Mouse (Mus musculus) embryo, embryonic 11 days (tissue): Measurements from ENCODE around the gene Atp6v0e2.
"Not testable (repeated sequence)": the region's sequence is repeated elsewhere in the genome, so short reads cannot be mapped to it uniquely, and the experiment has no call there.

Source experiments
- DNase-seq: peaks from one replicate; pipeline ENCODE4 v3.0.0-alpha.2; 2015

Gene Atp6v0e2

GRCm38 (mm10) chr6:48537105-48537954 is at the start of gene Atp6v0e2:
Gene Atp6v0e2, plus strand, starts transcription at chr6:48537615.
- peak; percentile 95 for DNase-seq

- peak; percentile 54 for DNase-seq
Measured at GRCm38 (mm10) chr6:48487747-48488725, 49.4 kb upstream of the Atp6v0e2 start.

- DNase-seq = no peak
Measured at GRCm38 (mm10) chr6:48489741-48490140, 47.7 kb upstream of the Atp6v0e2 start.

GRCm38 (mm10) chr6:48491361-48491760 is 46.1 kb upstream of the Atp6v0e2 start:
- no peak for DNase-seq

GRCm38 (mm10) chr6:48493136-48493730 is 44.2 kb upstream of the Atp6v0e2 start:
- no peak for DNase-seq

GRCm38 (mm10) chr6:48497521-48497920 is 39.9 kb upstream of the Atp6v0e2 start:
- no peak for DNase-seq

- no peak for DNase-seq
Measured at GRCm38 (mm10) chr6:48503847-48504240, 33.6 kb upstream of the Atp6v0e2 start.

- peak; percentile 90 for DNase-seq
Measured at GRCm38 (mm10) chr6:48504241-48504854, 33.1 kb upstream of the Atp6v0e2 start.

- DNase-seq = no peak
Measured at GRCm38 (mm10) chr6:48508087-48508486, 29.3 kb upstream of the Atp6v0e2 start.

GRCm38 (mm10) chr6:48510426-48510825 is 27.0 kb upstream of the Atp6v0e2 start:
- no peak for DNase-seq

- no peak for DNase-seq
Measured at GRCm38 (mm10) chr6:48511861-48512260, 25.6 kb upstream of the Atp6v0e2 start.

- not testable (repeated sequence) for DNase-seq
Measured at GRCm38 (mm10) chr6:48524882-48525281, 12.5 kb upstream of the Atp6v0e2 start.

- DNase-seq = no peak
Measured at GRCm38 (mm10) chr6:48527901-48528300, 9.5 kb upstream of the Atp6v0e2 start.

GRCm38 (mm10) chr6:48529261-48529660 is 8.2 kb upstream of the Atp6v0e2 start:
- no peak for DNase-seq

- DNase-seq = no peak
Measured at GRCm38 (mm10) chr6:48529871-48530440, 7.5 kb upstream of the Atp6v0e2 start.

- DNase-seq = no peak
Measured at GRCm38 (mm10) chr6:48530862-48531261, 6.6 kb upstream of the Atp6v0e2 start.

GRCm38 (mm10) chr6:48533475-48533874 is 3.9 kb upstream of the Atp6v0e2 start:
- DNase-seq = no peak

GRCm38 (mm10) chr6:48534913-48535312 is 2.5 kb upstream of the Atp6v0e2 start:
- DNase-seq = no peak

GRCm38 (mm10) chr6:48536091-48536490 is 1.3 kb upstream of the Atp6v0e2 start:
- no peak for DNase-seq

GRCm38 (mm10) chr6:48538841-48539737 is 1.7 kb downstream of the Atp6v0e2 start:
- DNase-seq = peak; percentile 79

GRCm38 (mm10) chr6:48539860-48540259 is 2.4 kb downstream of the Atp6v0e2 start:
- no peak for DNase-seq
